Mouse (Mus musculus): ENCODE measurements around the gene Frmd8.

Frmd8 gene

DNA sequence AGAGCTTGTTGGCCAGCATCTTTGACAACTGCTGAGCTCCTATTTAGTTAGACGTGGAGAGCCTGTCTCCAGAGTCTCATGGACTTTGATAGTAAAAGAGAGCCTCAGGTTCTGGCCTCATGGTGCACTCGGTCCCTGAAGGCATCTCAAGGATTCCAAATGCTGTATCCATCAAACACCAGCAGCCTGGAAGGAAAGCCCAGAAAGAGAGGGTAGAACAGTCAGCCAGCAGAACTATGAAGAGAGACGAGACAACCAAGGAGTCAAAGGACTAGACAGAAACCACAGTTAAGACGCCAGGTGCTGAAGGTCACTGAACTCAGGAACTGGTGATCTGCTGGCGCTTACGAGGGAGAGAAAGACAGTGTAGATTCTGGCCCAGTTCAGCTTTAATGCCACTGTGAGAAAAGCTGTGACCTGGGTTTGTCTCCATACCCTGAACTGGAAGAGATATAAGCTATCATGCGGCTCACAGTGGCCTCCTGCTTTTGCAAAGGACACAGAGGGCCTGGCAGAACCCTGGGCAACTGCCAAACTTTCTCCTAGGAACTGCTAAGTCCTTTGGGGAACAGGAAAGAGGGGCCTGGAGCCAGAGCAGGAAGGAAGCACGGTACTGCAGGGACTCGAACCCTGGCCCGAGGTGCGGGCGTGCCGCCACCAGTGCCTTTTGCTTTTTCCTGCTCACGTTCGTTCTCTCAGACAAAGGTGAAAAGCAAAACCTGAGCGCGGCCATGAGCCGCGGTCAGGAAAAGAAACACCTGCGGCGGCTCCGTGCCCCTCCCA lies 50.8 kb downstream of the Frmd8 start:
- peak; percentile 32 to 51 for DNase-seq

DNA sequence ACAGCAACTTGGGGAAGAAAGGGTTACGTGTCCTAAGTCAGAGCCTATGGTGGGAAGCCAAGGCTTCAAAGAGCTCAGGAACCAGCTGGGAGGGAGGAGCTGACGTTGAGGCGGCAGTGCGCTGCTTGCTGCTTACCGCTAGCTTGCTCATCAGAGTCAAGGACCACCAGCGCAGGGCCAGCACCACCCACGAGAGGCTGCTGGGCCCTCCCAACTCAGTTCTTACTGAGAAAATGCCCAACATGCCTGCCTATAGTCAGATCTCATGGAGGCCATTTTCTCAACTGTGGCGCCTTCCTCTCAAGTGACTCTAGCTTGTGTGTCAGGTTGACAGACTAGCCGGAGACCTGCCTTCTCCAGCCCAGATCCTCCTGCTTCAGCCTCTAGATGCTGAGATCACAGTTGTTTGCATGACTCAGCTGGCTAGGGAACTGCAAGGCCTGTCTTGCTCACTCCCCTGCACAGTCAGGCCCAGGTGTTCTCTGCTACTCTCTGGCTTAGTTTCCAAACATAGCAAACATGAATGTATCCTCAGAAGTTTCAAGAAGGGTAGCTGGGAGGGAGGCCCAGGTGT lies 51.7 kb downstream of the Frmd8 start:
- DNase-seq: peak; percentile 73 to 85

DNA sequence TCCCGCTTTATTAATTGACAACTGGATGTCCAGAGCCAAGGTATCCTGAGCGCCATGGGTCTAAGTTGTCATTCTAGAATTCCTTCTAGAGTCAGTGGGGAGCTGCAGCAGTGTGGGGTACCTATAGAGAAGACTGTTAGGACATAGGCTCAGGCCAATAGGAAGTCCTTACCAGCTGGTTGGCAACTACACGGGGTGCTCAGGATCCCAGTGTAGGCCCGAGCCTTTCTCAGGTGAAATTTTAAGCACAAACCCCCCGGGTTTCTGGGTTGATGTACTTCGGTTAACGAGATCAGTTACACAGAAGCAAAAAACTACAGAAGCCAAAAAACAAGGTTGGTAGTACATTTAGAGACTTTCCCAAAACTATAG lies 52.3 kb downstream of the Frmd8 start:
- no peak for DNase-seq

DNA sequence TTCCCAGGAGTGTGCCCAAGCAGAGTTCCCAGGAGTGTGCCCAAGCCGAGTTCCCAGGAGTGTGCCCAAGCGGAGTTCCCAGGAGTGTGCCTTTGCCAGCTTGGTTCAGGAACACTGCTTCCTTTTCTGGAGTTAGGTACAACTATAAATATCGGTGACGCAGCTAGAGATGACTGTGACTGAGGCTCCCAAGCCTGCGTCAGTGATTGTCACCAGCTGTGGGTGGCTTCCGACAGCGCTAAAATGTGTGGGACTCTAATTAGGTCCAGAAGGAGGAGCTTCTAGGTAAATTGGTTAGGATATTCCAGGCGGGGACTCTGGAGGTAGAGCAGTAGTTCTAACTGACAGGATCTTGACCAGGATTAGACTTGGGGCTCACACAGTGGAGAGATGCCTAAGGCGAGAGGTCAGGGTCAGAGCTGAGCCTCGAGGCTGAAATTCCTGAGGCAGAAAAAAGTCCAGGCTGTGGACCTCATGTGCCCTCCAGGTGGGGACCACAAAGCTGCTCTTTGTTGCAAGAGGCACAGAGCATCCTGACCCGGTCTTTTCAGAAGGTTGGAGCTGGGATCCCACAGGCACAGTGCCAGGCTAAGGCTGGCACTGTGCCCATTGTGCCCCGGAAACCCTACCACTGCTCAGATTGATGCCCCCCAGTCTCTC lies 52.8 kb downstream of the Frmd8 start:
- DNase-seq: no peak

DNA sequence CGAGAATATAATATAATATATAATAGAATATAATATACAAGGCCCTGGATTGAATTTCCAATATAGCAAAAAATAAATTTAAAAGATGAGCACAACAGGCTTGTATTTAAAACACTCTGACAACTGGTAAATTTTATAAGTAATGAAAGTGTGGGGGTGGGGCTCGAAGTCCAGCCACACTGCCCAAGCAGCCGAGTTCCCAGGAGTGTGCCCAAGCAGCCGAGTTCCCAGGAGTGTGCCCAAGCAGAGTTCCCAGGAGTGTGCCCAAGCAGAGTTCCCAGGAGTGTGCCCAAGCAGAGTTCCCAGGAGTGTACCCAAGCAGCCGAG lies 53.3 kb downstream of the Frmd8 start:
- DNase-seq: no peak

DNA sequence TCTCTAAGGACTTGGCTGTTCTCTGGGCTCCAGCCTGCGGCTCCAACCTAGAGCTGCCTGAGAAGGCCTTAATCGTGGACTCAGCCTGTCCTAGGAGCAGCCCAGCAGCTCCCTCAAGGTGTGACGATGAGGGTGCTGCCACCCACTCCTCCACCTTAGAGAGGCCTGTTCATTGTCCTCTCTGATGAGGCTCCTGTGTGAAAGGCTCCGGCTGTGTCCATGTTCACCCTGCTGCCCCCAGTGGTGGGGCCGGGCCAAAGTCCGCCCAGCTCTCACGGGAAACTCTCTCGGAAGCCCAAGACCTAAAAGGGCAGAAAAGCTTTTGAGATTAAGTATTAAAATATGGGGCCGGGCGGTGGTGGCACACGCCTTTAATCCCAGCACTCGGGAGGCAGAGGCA lies 55.5 kb downstream of the Frmd8 start:
- no peak for DNase-seq

DNA sequence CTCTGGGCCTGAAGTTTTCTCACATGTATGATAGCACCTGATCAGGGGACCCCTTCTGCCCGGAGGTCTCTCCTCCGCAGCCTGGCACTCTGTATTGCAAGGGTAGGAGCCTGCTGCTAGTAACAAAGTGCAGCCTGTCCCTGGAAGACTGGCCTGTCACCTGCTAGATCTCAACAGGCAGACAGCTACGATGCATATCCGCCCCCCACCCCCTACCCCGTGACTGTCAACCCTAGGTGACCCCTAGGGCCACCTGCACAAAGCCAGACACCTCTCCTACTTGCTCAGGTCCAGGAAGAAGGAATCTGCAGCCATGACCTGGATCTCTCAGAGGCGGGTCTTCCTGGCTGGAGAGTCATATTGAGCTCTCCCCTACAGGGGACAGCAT lies 56.5 kb downstream of the Frmd8 start:
- no peak for DNase-seq

DNA sequence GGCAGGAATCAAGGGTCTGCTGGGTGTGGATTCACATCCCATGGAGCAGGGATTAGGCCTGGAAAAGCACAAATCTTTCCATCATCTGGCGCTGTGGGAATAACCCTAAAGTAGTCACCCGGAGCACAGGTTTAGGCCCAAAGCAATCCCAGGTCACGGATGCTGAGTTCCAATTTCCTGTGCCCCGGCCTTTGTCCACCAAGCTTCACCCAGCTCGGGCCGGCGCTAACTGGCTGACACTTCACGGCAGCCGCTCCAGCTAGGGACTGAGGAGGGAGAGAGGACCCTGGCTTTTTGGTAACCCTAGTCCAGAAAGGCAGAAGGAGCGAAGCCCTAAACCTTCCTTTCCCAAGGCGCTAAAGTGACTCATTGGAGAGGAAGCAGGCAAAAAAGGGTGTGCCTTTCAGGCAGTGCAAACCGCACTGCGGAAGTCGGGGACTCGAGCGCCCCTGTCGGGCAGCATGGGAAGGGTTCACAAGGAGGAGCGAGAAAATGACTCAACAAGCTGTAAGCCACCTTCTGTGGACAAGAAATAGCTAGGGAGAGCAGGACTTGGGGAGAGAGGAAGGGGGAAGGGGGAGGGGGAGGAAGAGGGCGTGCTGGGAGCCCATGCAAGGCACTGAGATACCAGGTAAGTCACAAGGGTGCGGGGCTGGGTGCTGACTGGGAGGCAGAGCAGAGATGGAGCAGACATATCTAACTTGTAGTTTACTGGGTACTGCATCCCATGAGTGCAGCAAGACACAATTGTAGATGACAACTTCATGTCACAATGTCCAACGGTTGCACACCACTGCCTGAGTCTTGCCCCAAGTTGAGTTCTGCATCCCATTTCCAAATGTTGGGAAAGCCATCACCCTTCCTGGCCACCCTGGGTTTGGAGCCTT lies 57.1 kb downstream of the Frmd8 start:
- DNase-seq: peak; percentile 81 to 84

DNA sequence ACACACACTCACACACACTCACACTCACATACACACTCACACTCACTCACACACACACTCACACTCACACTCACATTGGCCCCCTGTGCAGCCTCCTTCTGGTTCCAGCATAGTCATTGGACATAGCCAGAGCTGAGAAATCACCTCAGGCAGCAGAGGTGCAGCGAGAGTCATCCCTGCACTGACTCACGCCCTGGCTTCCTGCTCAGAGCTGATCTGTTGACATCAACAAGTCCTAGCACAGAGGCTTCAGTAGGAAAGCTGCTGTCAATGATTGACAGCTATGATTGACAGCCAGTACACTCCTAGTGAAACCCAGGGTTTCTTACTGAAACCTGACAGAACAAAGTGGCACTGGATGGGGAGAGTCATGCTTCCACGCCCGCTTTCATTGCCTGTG lies 59.1 kb downstream of the Frmd8 start:
- no peak for DNase-seq

DNA sequence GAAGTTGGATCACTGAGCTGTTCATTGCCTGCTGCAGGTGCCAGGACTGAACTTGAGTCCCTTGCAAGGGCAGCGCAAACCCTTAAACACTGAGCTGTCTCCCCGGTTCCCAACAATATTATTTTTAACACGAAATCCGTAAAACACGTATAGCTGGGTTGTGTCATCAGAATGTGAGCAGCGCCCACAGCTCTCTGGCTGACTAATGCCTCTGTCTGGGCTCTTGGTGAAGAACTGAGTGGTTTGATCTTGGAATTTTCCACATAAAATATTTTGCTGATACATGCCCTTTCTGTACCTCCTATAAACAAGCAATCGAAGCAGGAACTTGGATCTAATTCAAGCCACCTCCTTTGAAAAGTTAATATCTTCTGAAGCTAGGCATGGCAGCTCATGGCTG lies 60.1 kb downstream of the Frmd8 start:
- no peak for DNase-seq

DNA sequence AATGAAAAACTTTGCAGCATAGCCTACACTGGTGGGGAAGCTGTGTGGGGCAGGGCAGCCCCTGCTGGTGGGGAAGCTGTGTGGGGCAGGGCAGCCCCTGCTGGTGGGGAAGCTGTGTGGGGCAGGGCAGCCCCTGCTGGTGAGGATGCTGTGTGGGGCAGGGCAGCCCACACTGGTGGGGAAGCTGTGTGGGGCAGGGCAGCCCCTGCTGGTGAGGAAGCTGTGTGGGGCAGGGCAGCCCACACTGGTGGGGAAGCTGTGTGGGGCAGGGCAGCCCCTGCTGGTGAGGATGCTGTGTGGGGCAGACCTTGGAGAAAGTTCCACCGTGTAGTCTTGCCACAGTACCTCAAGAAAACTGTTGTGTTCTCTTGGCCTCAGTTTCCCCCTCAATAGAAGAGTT lies 61.0 kb downstream of the Frmd8 start:
- peak; percentile 61 for DNase-seq

DNA sequence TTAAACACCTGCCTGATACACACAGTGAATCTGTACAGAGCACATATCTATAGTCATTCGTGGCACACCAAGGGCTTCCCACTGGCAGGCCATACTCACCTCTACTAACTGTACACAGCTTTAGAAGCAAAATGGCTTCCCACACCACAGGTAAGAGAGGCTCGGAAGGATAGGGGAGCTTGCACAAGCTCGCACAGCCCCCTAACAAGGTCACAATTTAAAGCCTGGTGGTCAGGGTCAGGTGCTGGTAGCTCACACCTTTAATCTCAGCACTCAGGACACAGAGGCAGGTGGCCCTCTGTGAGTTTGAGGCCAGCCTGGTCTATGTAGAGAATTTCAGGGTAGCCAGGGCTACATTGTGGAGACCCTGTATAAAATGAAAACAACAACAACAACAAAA lies 61.5 kb downstream of the Frmd8 start:
- no peak for DNase-seq

DNA sequence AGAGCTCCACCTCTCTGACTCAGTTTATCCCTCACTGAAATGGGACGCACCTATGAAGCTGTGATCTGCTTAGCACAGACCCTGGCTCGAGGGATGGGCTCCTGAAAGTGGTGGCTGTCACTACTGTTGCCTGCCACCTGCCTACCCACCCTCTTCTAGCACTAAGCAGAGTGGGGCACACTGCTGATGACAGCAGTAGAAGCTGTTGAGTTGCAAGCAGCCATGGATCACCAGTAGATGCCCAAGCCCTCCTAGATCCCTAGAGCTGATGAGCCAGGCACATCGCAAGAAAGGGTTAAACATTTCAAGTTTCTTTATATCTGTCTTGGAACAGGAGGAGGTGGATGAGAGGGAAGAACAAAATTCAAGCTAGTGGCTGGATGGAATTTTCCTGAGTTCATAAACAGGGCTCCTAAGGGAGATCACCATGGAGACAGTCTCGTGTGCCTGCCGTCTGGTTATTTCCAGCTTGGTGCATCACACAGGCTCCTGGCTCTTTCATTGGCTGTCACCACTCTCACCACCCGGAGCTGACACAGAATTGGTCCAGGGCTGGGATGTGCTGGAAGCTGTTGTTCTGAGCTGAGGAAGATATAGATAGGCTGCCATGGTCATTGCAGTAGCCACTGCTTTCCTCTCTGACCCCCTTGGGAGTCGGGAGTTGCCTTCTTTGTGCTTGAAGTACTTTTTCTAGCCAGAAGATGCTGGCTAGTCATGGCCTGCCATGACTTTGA lies 63.1 kb downstream of the Frmd8 start:
- DNase-seq: no peak

DNA sequence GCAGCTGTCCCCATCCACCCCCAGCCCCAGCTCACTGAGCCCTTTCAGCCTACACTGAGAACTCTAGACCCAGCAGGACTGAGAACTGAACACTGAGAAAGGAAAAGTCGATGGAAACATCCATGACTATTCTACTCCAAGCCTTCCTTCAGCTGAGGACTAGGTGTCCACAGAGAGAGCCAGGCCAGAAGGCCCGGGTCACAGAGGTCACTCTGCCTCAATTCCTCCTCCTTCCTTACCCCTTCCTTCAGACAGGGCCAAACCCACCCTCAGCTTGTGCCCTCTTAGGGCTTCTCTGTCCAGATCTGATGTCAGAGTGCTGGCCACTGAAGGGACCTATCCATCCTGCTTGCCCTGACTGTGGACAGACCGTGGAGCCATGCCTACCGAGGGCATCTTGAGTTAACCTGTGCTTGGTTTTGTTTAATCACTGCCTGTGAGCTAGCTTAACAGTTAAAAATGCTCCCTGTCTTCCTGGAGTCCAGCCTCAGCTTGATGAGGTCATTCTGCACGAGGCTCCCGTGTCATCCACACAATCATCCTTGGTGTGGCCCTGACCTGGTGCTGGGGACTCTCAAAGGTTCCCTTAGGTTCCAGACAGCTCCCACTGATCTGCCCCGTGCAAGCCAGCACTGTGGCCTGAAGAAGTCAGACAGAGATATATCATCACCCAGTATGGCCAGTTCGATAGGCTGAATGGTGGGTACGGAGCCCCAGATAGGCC lies 64.1 kb downstream of the Frmd8 start:
- DNase-seq: no peak

DNA sequence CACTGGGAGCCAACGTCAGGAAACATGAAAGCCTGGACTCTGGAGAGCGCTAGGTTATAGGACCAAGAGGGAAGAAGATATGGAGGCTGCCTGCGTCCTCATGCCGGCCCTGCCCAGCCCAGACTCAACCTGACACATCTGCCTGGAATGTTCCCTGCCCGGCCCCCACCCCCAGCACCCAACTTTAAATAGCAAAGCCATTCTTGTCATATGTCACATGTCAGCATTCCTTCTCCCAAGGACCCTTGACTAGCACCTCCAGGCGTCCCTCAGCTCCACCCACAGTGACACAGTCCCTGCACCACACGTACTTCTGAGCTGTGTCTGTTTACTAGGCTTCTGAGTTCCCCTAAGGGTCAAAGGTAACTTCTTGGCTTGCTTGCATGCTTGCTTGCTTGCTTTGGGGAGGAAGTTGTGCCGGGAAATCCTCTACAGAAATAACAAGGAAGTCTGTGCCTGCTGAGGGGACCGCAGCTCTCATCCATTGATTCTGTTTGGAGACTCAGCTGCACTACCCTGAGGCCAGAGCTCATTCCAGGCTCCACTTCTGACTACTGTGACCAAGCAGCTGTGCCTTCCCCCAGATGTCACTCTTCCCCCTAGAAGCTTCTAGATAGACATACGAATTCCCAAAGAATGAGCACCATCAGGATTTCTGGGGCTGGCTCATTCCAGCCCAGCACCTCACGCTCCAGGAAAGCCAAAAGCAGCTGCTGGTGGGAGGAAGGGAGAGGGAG lies 64.8 kb downstream of the Frmd8 start:
- no peak for DNase-seq

DNA sequence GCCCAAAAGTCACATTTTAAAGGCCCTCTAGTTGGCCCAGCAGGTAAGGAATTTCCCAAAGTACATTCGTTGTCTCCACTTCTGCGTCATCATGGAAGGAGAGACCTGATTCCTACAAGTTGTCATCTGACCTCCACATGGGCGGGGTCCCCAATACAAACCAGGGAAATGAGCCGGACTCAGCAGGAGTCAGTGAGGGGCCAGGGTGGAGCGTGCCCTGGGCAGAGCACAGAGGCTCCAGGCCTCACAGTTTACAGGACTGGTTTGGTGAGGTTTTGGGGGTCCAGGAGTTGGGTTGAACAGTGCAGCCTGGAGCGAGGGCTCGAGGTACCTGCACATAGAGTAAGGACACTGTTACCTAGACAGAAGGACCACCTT lies 65.4 kb downstream of the Frmd8 start:
- no peak for DNase-seq

DNA sequence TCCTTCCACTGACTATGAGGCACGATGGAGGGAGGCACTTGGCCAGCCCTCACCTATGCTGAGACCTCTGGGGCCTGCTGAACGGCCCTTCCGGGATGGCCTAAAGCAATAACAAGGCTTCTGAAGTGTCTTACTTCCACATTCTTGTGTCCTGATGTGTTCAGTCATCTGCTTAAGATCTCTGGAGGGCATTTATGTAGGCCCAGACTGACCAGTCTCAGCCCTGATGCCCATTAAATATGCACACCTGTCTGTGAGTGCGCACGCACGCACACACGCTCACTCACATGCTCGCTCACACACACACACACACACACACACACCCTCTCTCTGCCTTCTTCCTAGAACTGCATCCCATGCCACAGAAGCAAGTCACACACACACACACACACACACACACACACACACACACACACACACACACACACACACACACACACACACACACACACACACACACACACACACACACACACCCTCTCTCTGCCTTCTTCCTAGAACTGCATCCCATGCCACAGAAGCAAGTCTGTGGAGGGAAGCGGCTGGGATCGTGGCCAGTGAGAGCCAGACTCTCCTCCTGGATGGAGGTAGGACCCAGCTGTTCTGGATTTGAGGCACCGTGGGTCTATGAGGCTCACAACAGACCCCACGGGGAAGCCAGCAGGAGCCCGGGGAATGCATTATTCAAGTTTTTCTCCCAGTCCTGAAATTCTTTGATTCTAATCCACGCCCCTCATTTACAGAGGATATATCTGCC lies 65.9 kb downstream of the Frmd8 start:
- DNase-seq: no peak

DNA sequence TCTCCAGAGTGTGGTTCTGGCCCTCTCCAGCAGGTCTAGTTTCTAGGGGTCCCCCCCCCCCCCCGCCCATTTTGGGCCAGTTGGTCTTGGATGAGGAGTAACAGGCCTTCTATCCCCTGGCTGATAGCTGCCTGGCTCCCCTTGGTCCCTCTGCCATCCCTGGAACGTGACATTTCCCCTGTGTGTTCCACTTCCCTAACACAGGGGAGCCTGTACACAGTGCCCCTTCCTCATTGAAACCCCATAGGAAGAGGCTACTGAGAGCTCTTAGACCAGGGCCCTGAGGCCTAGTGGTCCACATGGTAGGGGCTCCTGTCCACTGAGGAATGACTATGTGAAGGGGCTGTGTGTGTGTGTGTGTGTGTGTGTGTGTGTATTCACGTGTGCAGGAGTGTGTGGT lies 67.3 kb downstream of the Frmd8 start:
- no peak for DNase-seq

DNA sequence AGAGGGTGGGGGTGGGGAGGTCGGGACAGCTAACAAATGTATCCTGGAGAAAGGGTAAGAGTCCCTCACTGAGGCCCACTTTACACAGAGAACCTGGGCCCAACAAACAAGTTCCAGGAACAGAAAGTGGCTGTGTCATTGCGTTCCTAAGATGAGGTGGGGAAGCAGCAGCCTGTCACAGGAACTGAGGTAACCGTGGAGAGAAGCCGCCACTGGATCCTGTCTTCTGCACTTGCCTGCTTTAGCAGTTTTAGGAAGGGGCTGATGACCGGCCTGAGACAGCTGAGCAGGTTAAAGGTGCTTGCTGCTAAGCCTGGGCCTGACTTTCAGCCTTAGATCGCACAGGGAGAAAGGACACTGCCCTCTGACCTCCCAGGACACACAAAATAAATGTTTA lies 68.3 kb downstream of the Frmd8 start:
- no peak for DNase-seq

DNA sequence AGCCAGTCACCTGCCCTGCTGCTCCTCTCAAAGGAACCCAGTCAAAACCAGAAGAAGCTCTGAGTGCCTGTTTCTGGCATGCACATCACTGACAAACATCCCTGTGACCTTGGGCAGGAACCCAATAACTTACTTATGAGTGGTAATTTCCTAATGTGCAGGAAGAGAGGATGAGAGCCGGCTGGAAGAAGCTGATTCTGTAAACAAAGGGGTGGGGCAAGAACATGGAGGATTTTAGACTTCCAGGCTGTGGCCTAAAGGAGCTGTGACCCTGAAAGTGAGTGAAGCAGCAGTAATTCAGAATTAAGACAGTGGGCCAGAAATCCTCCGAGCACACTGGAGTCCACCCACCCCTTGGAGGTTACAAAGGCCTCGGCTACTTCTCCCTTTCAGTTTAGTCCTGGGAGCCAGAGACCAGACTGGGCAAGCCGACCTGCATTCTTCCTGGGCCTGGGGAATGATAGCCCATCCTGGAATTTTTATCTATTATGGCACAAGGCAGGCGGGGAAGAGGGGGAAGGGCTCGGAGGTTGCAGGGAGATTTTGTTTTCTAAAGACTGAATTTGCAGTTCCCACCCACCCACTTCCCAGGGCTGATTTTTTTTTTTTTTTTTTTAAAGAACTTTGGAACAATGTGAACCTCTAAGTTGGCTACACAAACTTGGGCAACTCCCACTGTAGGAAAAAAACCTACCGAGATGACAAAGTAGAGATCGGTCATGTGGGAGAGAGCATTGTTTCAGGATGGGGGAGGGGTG lies 68.8 kb downstream of the Frmd8 start:
- DNase-seq: no peak

Measured in thymus, adult 18-20 months (tissue).